Mouse (Mus musculus) adrenal gland, postnatal 4 days (tissue): ENCODE measurements at regions not wholly inside any gene's neighbourhood (a gene's known extent, or its start where the extent isn't known, plus 50 kb on each side); places are given as distances from the start of the nearest gene placed in this dataset.

Experiments used
- DNase-seq, 2 experiments: peaks; one replicate each; pipeline ENCODE4 v3.0.0; 2021 to 2022; ENCODE audit warnings: low spot score in 2 of 2, mixed read lengths in 2 of 2

GRCm38 (mm10) chr10:37720748-37721147 is 582.0 kb upstream of the Marcks start:
- no peak for DNase-seq

GRCm38 (mm10) chr10:37716946-37717345 is 578.2 kb upstream of the Marcks start:
- DNase-seq = no peak

GRCm38 (mm10) chr10:37711459-37711858 is 572.7 kb upstream of the Marcks start:
- no peak for DNase-seq

- DNase-seq = no peak
These were observed 555.4 kb upstream of the Marcks start for GRCm38 (mm10) chr10:37694041-37694690.

GRCm38 (mm10) chr10:37692851-37693250 is 554.1 kb upstream of the Marcks start:
- no peak for DNase-seq

- no peak for DNase-seq
These were observed 553.2 kb upstream of the Marcks start for GRCm38 (mm10) chr10:37691939-37692338.

- no peak for DNase-seq
These were observed 544.4 kb upstream of the Marcks start for GRCm38 (mm10) chr10:37683101-37683500.

- DNase-seq = no peak
These were observed 541.9 kb upstream of the Marcks start for GRCm38 (mm10) chr10:37680601-37681000.

- no peak for DNase-seq
These were observed 539.1 kb upstream of the Marcks start for GRCm38 (mm10) chr10:37677826-37678225.

GRCm38 (mm10) chr10:37668827-37669226 is 530.1 kb upstream of the Marcks start:
- no peak for DNase-seq

- DNase-seq = no peak
These were observed 528.5 kb upstream of the Marcks start for GRCm38 (mm10) chr10:37667031-37667745.

GRCm38 (mm10) chr10:37666535-37666934 is 527.8 kb upstream of the Marcks start:
- no peak for DNase-seq

GRCm38 (mm10) chr10:37637001-37637562 is 498.4 kb upstream of the Marcks start:
- DNase-seq = no peak

GRCm38 (mm10) chr10:37636421-37636820 is 497.7 kb upstream of the Marcks start:
- DNase-seq = no peak

GRCm38 (mm10) chr10:37630403-37630802 is 491.7 kb upstream of the Marcks start:
- DNase-seq = no peak

- DNase-seq = no peak
These were observed 489.2 kb upstream of the Marcks start for GRCm38 (mm10) chr10:37627900-37628299.

- DNase-seq = no peak
These were observed 488.1 kb upstream of the Marcks start for GRCm38 (mm10) chr10:37626758-37627201.

- no peak for DNase-seq
These were observed 487.4 kb upstream of the Marcks start for GRCm38 (mm10) chr10:37625972-37626757.

- DNase-seq = no peak
These were observed 484.3 kb upstream of the Marcks start for GRCm38 (mm10) chr10:37623041-37623440.

GRCm38 (mm10) chr10:37618606-37619005 is 479.9 kb upstream of the Marcks start:
- DNase-seq = no peak

GRCm38 (mm10) chr10:37617708-37618300 is 479.1 kb upstream of the Marcks start:
- DNase-seq = no peak
